Mouse (Mus musculus) CH12.LX (cell line): Measurements from ENCODE around the gene Cntn2. TPM values are rescaled to one million over a fixed set of nuclear protein-coding genes. Genes with fewer than 3 reads are reported as not detected.
A peak's percentile ranks its signal among the peaks of the same experiment; 100 is the strongest.

ENCODE experiments used
- DNase-seq: peaks from one replicate; pipeline ENCODE4 v3.0.0-alpha.2; 2013; ENCODE audit errors: extremely low read depth
- H3K27ac ChIP-seq: 2 replicates; pipeline ENCODE4 v1.5.1; 2012; ENCODE audit warnings: low read depth, mild to moderate bottlenecking, control low read depth, moderate library complexity; ENCODE audit not compliant: insufficient read depth
- H3K27me3 ChIP-seq: replicated peaks from 2 replicates; pipeline ENCODE3; 2012; ENCODE audit warnings: inconsistent platforms
- H3K36me3 ChIP-seq, 2 experiments: replicated peaks in 1 of 2; 2 replicates each; pipeline versions ENCODE3 to v1.6.1; 2012; ENCODE audit warnings: inconsistent platforms in 1 of 2, low read length in 1 of 2, mild to moderate bottlenecking in 1 of 2, mixed read lengths in 1 of 2, moderate library complexity in 1 of 2; ENCODE audit not compliant: control insufficient read depth in 1 of 2, insufficient read depth in 1 of 2
- H3K4me1 ChIP-seq, 2 experiments: 2 replicates each; pipeline ENCODE4 v1.6.1; 2012; ENCODE audit warnings: inconsistent platforms in 1 of 2, moderate library complexity in 1 of 2; ENCODE audit not compliant: insufficient read depth in 2 of 2, control insufficient read depth in 1 of 2
- H3K4me2 ChIP-seq: 2 replicates; pipeline ENCODE4 v1.6.1; 2012; ENCODE audit warnings: low read depth, mild to moderate bottlenecking, control low read depth; ENCODE audit not compliant: poor library complexity, insufficient read depth, severe bottlenecking
- H3K4me3 ChIP-seq, 3 experiments: fragments of 150-350 bp in 1 of 3; sonication (generic) in 1 of 3; replicated peaks in 1 of 3; 2 replicates each; pipeline versions ENCODE3 to v1.5.1; 2011 to 2012; ENCODE audit warnings: low read depth in 2 of 3, low read length in 2 of 3, mild to moderate bottlenecking in 2 of 3, moderate library complexity in 2 of 3, control low read depth in 1 of 3, improper control_type of control experiment in 1 of 3, inconsistent platforms in 1 of 3, mixed read lengths in 1 of 3; ENCODE audit not compliant: poor library complexity in 1 of 3
- H3K79me2 ChIP-seq: replicated peaks from 2 replicates; pipeline ENCODE4 v1.6.1; 2012; ENCODE audit warnings: mild to moderate bottlenecking, moderate library complexity; ENCODE audit not compliant: control insufficient read depth, poor library complexity, insufficient read depth, severe bottlenecking; ENCODE audit errors: extremely low read depth
- H3K9ac ChIP-seq: 2 replicates; pipeline ENCODE4 v1.6.1; 2012; ENCODE audit warnings: low read depth, mild to moderate bottlenecking, control low read depth, moderate library complexity; ENCODE audit not compliant: insufficient read depth
- H3K9me3 ChIP-seq: replicated peaks from 2 replicates; pipeline ENCODE3; 2012; ENCODE audit warnings: low read length, inconsistent platforms, mixed read lengths
- BHLHE40 ChIP-seq: IDR thresholded peaks from 2 replicates; pipeline ENCODE4 v1.6.1; 2011; ENCODE audit warnings: mild to moderate bottlenecking, low read depth, low read length, improper control_type of control experiment
- CHD1 ChIP-seq: IDR thresholded peaks from 2 replicates; pipeline ENCODE4 v1.6.1; 2012; ENCODE audit warnings: low read depth, low read length, improper control_type of control experiment, inconsistent platforms
- CHD2 ChIP-seq: IDR thresholded peaks from 2 replicates; pipeline ENCODE4 v1.6.1; 2011; ENCODE audit warnings: low read length, improper control_type of control experiment
- CTCF ChIP-seq, 2 experiments: IDR thresholded peaks in 1 of 2; conservative IDR thresholded peaks in 1 of 2; 2 replicates each; pipeline ENCODE4 v1.5.1; 2011 to 2012; ENCODE audit warnings: low read depth in 2 of 2, low read length in 2 of 2, improper control_type of control experiment in 1 of 2, inconsistent platforms in 1 of 2, mild to moderate bottlenecking in 1 of 2, moderate library complexity in 1 of 2
- E2F4 ChIP-seq: IDR thresholded peaks from 2 replicates; pipeline ENCODE4 v1.6.1; 2011; ENCODE audit warnings: low read depth, low read length, improper control_type of control experiment; ENCODE audit not compliant: insufficient replicate concordance
- ELF1 ChIP-seq: IDR thresholded peaks from 2 replicates; pipeline ENCODE4 v1.6.1; 2014; ENCODE audit warnings: low read depth, mild to moderate bottlenecking, inconsistent platforms, low read length, improper control_type of control experiment
- EP300 ChIP-seq: IDR thresholded peaks from 2 replicates; pipeline ENCODE4 v1.6.1; 2011; ENCODE audit warnings: low read length, improper control_type of control experiment
- ETS1 ChIP-seq: conservative IDR thresholded peaks from 2 replicates; pipeline ENCODE4 v1.6.1; 2012; ENCODE audit warnings: low read depth, mild to moderate bottlenecking, inconsistent platforms, low read length, improper control_type of control experiment, moderate library complexity
- GABPA ChIP-seq: IDR thresholded peaks from 2 replicates; pipeline ENCODE4 v1.6.1; 2012; ENCODE audit warnings: low read depth, low read length, improper control_type of control experiment, inconsistent platforms; ENCODE audit not compliant: insufficient replicate concordance
- HCFC1 ChIP-seq: IDR thresholded peaks from 2 replicates; pipeline ENCODE4 v1.6.1; 2012; ENCODE audit warnings: low read depth, mild to moderate bottlenecking, inconsistent platforms, low read length, improper control_type of control experiment
- IRF4 ChIP-seq: IDR thresholded peaks from 2 replicates; pipeline ENCODE4 v1.6.1; 2014; ENCODE audit warnings: low read depth, mild to moderate bottlenecking, inconsistent platforms, low read length, improper control_type of control experiment
- JUN ChIP-seq: IDR thresholded peaks from 2 replicates; pipeline ENCODE4 v1.6.1; 2011; ENCODE audit warnings: low read depth, mild to moderate bottlenecking, low read length, improper control_type of control experiment, moderate library complexity; ENCODE audit not compliant: insufficient read depth
- JUND ChIP-seq: conservative IDR thresholded peaks from 2 replicates; pipeline ENCODE4 v1.6.1; 2011; ENCODE audit warnings: low read depth, low read length, improper control_type of control experiment
- KAT2A ChIP-seq: IDR thresholded peaks from 2 replicates; pipeline ENCODE4 v1.6.1; 2012; ENCODE audit warnings: low read length, improper control_type of control experiment, inconsistent platforms; ENCODE audit not compliant: insufficient replicate concordance
- MAFK ChIP-seq: IDR thresholded peaks from 2 replicates; pipeline ENCODE4 v1.6.1; 2011; ENCODE audit warnings: low read length, improper control_type of control experiment; ENCODE audit not compliant: insufficient replicate concordance
- MAX ChIP-seq: IDR thresholded peaks from 2 replicates; pipeline ENCODE4 v1.6.1; 2011; ENCODE audit warnings: low read length, improper control_type of control experiment
- MAZ ChIP-seq: IDR thresholded peaks from 2 replicates; pipeline ENCODE4 v1.6.1; 2012; ENCODE audit warnings: low read depth, mild to moderate bottlenecking, inconsistent platforms, low read length, improper control_type of control experiment, moderate library complexity
- MEF2A ChIP-seq: IDR thresholded peaks from 2 replicates; pipeline ENCODE4 v1.6.1; 2014; ENCODE audit warnings: low read depth, mild to moderate bottlenecking, inconsistent platforms, low read length, improper control_type of control experiment, borderline replicate concordance
- MXI1 ChIP-seq: IDR thresholded peaks from 2 replicates; pipeline ENCODE4 v1.6.1; 2011; ENCODE audit warnings: mild to moderate bottlenecking, low read depth, low read length, improper control_type of control experiment
- MYC ChIP-seq: IDR thresholded peaks from 2 replicates; pipeline ENCODE4 v1.6.1; 2011; ENCODE audit warnings: low read depth, mild to moderate bottlenecking, improper control_type of control experiment, low read length
- NELFE ChIP-seq: IDR thresholded peaks from 2 replicates; pipeline ENCODE4 v1.6.1; 2011; ENCODE audit warnings: low read depth, low read length, improper control_type of control experiment
- NRF1 ChIP-seq: IDR thresholded peaks from 2 replicates; pipeline ENCODE4 v1.6.1; 2014; ENCODE audit warnings: low read depth, mild to moderate bottlenecking, inconsistent platforms, low read length, improper control_type of control experiment, moderate library complexity
- PAX5 ChIP-seq: IDR thresholded peaks from 2 replicates; pipeline ENCODE4 v1.6.1; 2012; ENCODE audit warnings: low read length, inconsistent platforms, mixed read lengths
- POLR2A ChIP-seq: IDR thresholded peaks from 2 replicates; pipeline ENCODE4 v1.6.1; 2011; ENCODE audit warnings: low read depth, mild to moderate bottlenecking, improper control_type of control experiment, low read length
- POLR2AphosphoS2 ChIP-seq: IDR thresholded peaks from 2 replicates; pipeline ENCODE4 v1.6.1; 2011; ENCODE audit warnings: low read depth, low read length, improper control_type of control experiment
- RAD21 ChIP-seq: IDR thresholded peaks from 2 replicates; pipeline ENCODE4 v1.6.1; 2011; ENCODE audit warnings: low read depth, mild to moderate bottlenecking, low read length, improper control_type of control experiment, moderate library complexity
- RCOR1 ChIP-seq: conservative IDR thresholded peaks from 2 replicates; pipeline ENCODE4 v1.6.1; 2012; ENCODE audit warnings: low read depth, mild to moderate bottlenecking, inconsistent platforms, low read length, improper control_type of control experiment
- SIN3A ChIP-seq: IDR thresholded peaks from 2 replicates; pipeline ENCODE4 v1.6.1; 2012; ENCODE audit warnings: low read length, improper control_type of control experiment, inconsistent platforms
- SMC3 ChIP-seq: IDR thresholded peaks from 2 replicates; pipeline ENCODE4 v1.6.1; 2011; ENCODE audit warnings: low read depth, low read length, improper control_type of control experiment
- TBP ChIP-seq: conservative IDR thresholded peaks from 2 replicates; pipeline ENCODE4 v1.6.1; 2011; ENCODE audit warnings: low read depth, low read length, improper control_type of control experiment
- TCF12 ChIP-seq: IDR thresholded peaks from 2 replicates; pipeline ENCODE4 v1.6.1; 2014; ENCODE audit warnings: low read depth, mild to moderate bottlenecking, inconsistent platforms, low read length, improper control_type of control experiment
- UBTF ChIP-seq: IDR thresholded peaks from 2 replicates; pipeline ENCODE4 v1.6.1; 2012; ENCODE audit warnings: low read depth, mild to moderate bottlenecking, inconsistent platforms, low read length, improper control_type of control experiment, moderate library complexity
- USF1 ChIP-seq: IDR thresholded peaks from 2 replicates; pipeline ENCODE4 v1.6.1; 2014; ENCODE audit warnings: low read depth, mild to moderate bottlenecking, inconsistent platforms, low read length, improper control_type of control experiment
- USF2 ChIP-seq: conservative IDR thresholded peaks from 2 replicates; pipeline ENCODE4 v1.6.1; 2011; ENCODE audit warnings: low read depth, low read length, improper control_type of control experiment
- ZC3H11A ChIP-seq: IDR thresholded peaks from 2 replicates; pipeline ENCODE4 v1.6.1; 2012; ENCODE audit warnings: low read depth, mild to moderate bottlenecking, inconsistent platforms, low read length, improper control_type of control experiment
- ZKSCAN1 ChIP-seq: IDR thresholded peaks from 2 replicates; pipeline ENCODE4 v1.6.1; 2012; ENCODE audit warnings: low read depth, inconsistent platforms, low read length, improper control_type of control experiment, borderline replicate concordance
- ZMIZ1 ChIP-seq: IDR thresholded peaks from 2 replicates; pipeline ENCODE4 v1.6.1; 2012; ENCODE audit warnings: low read depth, mild to moderate bottlenecking, inconsistent platforms, low read length, improper control_type of control experiment
- ZNF384 ChIP-seq: IDR thresholded peaks from 2 replicates; pipeline ENCODE4 v1.6.1; 2012; ENCODE audit warnings: low read depth, low read length, improper control_type of control experiment, inconsistent platforms
- dilution Hi-C: fragments of 300-500 bp; cut with MboI; formaldehyde crosslinking; loops from 2 replicates; pipeline ENCODE4 v1.14.3; 2020; ENCODE audit warnings: low sequenced_read_pairs; ENCODE audit not compliant: extremely low pct_unique_long_range_greater_than_20kb, extremely low pct_ligation_motif_present
- in situ Hi-C: fragments of 300-500 bp; cut with MboI; formaldehyde crosslinking; loops from 3 replicates; pipeline ENCODE4 v1.14.3; 2019; ENCODE audit warnings: low sequenced_read_pairs, low pct_ligation_motif_present, low pct_unique_long_range_greater_than_20kb, mixed read lengths
- polyA plus RNA-seq: library from polyadenylated mRNA; unstranded; fragments of >175 nt; gene quantifications from 2 replicates; pipeline ENCODE4 v1.2.1, GENCODE M21; 2012; ENCODE audit warnings: low read depth; ENCODE audit not compliant: insufficient read length
- total RNA-seq, 2 experiments: library from RNA; depleted of rRNA; stranded (reverse); fragments of 300-350 nt in 1 of 2; fragments of >200 nt in 1 of 2; gene quantifications; 2 replicates each; pipeline ENCODE4 v1.2.3; 2012 to 2014

Cntn2 gene
- total and polyA plus RNA-seq, 3 experiments, result 0.04 to 0.05 (median 0.04) TPM

DNA sequence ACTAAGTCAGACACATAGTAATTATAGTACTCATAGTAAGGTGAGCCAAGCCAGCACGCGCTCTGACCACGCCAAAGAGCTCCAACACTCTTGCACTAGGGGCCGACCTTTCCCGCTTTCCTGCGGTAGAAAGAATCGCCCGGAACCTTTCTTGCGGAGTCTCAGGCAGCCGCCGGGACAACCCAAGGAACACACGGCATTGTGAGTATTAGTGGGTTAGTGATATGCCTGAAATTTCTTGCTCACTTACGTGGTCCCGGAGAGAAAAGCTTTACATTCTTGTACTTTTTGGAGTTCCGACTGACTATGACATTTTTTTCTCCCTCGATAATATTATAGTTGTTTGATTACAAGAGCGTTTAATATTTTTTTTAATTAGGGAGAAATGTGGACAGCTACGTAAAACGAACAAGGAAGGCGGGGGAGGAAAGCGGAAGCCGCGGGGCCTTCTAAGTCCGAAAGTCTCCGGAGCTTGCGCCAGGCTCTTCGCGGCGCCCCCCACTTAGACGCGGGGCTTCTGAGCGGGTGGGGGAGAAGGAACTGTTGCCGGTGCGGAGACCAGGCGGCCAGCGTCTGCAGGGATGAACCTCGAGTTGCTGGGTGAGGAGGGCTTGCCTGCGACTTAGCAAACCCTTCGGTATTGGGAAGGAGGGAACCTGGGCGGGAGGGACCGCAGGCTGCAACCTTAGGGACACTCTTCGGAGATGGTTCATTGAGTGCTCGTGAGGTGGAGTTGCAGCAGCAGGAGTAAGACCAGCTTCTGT, 65.9 kb downstream of the Cntn2 start, which contains the start of gene Rbbp5:
Rbbp5 (plus strand) TSS at position 438 of the 764 bp plus-strand sequence.
- Histone ChIP-seq H3K27me3 (no peaks in the 10 kb centered on the region), H3K9me3 (no peaks in the 10 kb centered on the region), H3K79me2 (peaks cover 47% of the 10 kb centered on the region), H3K4me2 (peak within 1 kb of the TSS; percentile 94), H3K4me1 (peaks cover 2 to 45% of the 10 kb centered on the region in 2 experiments; a peak in 2 of 4 replicates), H3K36me3 (peaks cover 0 to 16% of the 10 kb centered on the region in 2 experiments), H3K27ac (peak within 1 kb of the TSS; percentile 21; the same call in 1 of the 2 replicates), H3K4me3 (peak within 1 kb of the TSS; percentile 67 to 88 (median 78)), H3K9ac (peak within 1 kb of the TSS; percentile 90)
- in situ Hi-C loops (no loop called here), dilution Hi-C loops (no loop called here)
- peak; percentile 88 for DNase-seq
- TF ChIP-seq CTCF (conservative IDR thresholded peaks at IDR 0.05 in 1 of 2, IDR thresholded peaks at IDR 0.05 in 1 of 2; ENCODE audit: low read depth in 2 of 2, low read length in 2 of 2), result peak in 1 of 2 experiments; percentile 27; a peak in 1 of 4 replicates
- 0 out of 2 replicates have a peak, but pooled peaks have one; percentile 71 for TF ChIP-seq E2F4
- TF ChIP-seq SIN3A, result peak; percentile 96
- peak; percentile 82 for TF ChIP-seq MYC
- TF ChIP-seq UBTF, result no peak
- TF ChIP-seq CHD1, result no peak
- TF ChIP-seq POLR2A, result peak; percentile 83
- no peak; the same call in none of the 2 replicates for TF ChIP-seq NELFE
- no peak for TF ChIP-seq ZC3H11A
- TF ChIP-seq MEF2A, result no peak; the same call in 1 of the 2 replicates
- TF ChIP-seq MAX, result peak; percentile 100
- TF ChIP-seq PAX5, result no peak
- TF ChIP-seq ZNF384, result no peak
- no peak for TF ChIP-seq CHD2
- TF ChIP-seq ELF1, result peak; percentile 88
- TF ChIP-seq EP300, result no peak
- TF ChIP-seq RAD21, result no peak
- TF ChIP-seq USF1, result no peak
- TF ChIP-seq NRF1, result peak; percentile 74
- peak; percentile 93 for TF ChIP-seq TCF12
- no peak for TF ChIP-seq ETS1
- TF ChIP-seq ZMIZ1, result 0 out of 2 replicates have a peak, but pooled peaks have one; percentile 14
- peak; percentile 76; the same call in 1 of the 2 replicates for TF ChIP-seq IRF4
- TF ChIP-seq ZKSCAN1, result no peak
- no peak for TF ChIP-seq JUN
- TF ChIP-seq HCFC1, result peak; percentile 93
- no peak for TF ChIP-seq JUND
- no peak for TF ChIP-seq SMC3
- TF ChIP-seq BHLHE40, result no peak
- no peak for TF ChIP-seq RCOR1
- peak; percentile 56; the same call in 1 of the 2 replicates for TF ChIP-seq POLR2AphosphoS2
- no peak; the same call in 1 of the 2 replicates for TF ChIP-seq GABPA
- TF ChIP-seq KAT2A, result peak; percentile 92; the same call in 1 of the 2 replicates
- TF ChIP-seq MAFK, result no peak
- TF ChIP-seq MAZ, result peak; percentile 82; the same call in 1 of the 2 replicates
- TF ChIP-seq USF2, result no peak
- TF ChIP-seq TBP, result peak; percentile 95
- TF ChIP-seq MXI1, result peak; percentile 83
